Mouse (Mus musculus): Measurements from ENCODE around the gene Slc41a2. TPM values are rescaled to one million over a fixed set of nuclear protein-coding genes. Genes with fewer than 3 reads are reported as not detected.

Slc41a2 gene
- polyA plus RNA-seq, 1 experiment from 2014 or later = 0.90 TPM

DNA sequence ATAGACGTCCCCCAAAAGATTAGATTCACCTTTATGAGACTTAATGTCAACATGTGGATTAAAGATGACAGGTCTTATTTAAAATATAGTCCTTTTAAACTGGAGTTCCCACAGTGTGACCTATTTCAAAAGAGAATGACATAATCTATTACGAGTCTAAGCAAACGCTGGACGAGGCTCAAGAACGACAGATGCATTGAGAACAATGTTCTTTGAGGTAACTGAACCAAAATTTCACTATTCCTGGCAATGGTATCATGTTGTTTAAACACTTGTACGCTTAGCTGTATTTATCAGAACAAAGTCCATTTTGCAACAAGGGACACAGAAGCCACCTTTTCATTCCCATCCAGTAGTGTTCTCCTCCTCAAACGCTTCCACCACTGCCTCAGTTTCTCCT, 27.3 kb downstream of the Slc41a2 start:
- Histone ChIP-seq H3K4me3 (ENCODE audit: low read depth, low read length) (no peak overlapping the region), H3K9me3 (ENCODE audit: control insufficient read depth, low read length) (no peaks in the 10 kb centered on the region), H3K4me2 (replicated peaks; ENCODE audit: low read depth, low read length) (no peak overlapping the region), H3K4me1 (replicated peaks; ENCODE audit: control insufficient read depth, insufficient read depth, low read length) (no peaks in the 10 kb centered on the region), H3K36me3 (ENCODE audit: control insufficient read depth, insufficient read depth, low read length) (no peaks in the 10 kb centered on the region), H3K9ac (ENCODE audit: low read depth, low read length) (no peak overlapping the region), H3K27me3 (ENCODE audit: control insufficient read depth, insufficient read depth, low read length) (no peaks in the 10 kb centered on the region), H3K27ac (ENCODE audit: low read depth, low read length) (no peak overlapping the region)
- WGBS = 90% methylated on average over 7 of the region's 7 CpGs
- DNase-seq (ENCODE audit: low spot score) (no peak), ATAC-seq (ENCODE audit: low FRiP score) (no peak)

DNA sequence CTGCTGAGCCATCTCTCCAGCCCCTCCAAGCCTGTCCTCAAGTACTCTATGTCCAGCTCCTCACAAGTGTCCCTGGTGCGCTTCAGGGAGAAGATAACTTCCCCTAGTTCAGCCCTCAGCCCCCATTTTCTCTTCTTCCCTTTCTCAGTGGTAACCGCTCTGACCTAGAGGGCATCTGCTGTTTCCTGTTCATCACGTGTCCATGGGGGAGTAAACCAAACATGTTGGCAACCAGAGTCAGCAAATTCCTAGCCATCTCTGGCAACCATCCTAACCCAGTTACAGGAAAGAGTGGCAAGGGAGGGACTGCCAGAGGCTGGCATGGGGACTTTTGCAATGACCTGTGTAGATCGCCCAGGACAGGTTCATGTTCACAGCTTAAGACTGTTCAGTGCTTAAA, 36.0 kb downstream of the Slc41a2 start:
- Histone ChIP-seq H3K36me3 (ENCODE audit: control insufficient read depth, insufficient read depth, low read length) (no peaks in the 10 kb centered on the region), H3K9me3 (ENCODE audit: control insufficient read depth, low read length) (no peaks in the 10 kb centered on the region), H3K9ac (ENCODE audit: low read depth, low read length) (no peak overlapping the region), H3K4me3 (ENCODE audit: low read depth, low read length) (no peak overlapping the region), H3K4me1 (replicated peaks; ENCODE audit: control insufficient read depth, insufficient read depth, low read length) (no peaks in the 10 kb centered on the region), H3K27ac (ENCODE audit: low read depth, low read length) (no peak overlapping the region), H3K4me2 (replicated peaks; ENCODE audit: low read depth, low read length) (no peak overlapping the region), H3K27me3 (ENCODE audit: control insufficient read depth, insufficient read depth, low read length) (no peaks in the 10 kb centered on the region)
- 79% methylated on average over 4 of the region's 4 CpGs for WGBS
- DNase-seq (ENCODE audit: low spot score) (no peak), ATAC-seq (ENCODE audit: low FRiP score) (no peak)

DNA sequence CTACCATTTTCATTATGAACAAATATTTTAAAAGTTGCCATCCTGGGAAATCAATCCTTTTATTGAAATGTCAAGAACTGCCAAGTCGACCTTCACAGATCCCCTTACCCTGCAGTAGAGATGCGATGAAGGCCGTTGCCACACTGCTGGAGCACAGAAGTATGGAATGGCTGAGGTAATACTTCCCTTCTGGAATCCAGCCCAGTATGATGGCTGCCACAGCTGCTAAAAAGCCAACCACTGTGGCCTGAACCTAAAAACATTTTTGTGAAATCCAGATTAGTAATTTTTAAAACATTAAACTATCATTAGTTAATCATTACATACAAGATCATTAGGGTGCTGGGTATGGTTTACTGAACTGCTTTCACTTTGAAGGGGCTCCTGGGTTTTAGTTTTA, 36.6 kb downstream of the Slc41a2 start:
- Histone ChIP-seq H3K9me3 (ENCODE audit: control insufficient read depth, low read length) (no peaks in the 10 kb centered on the region), H3K4me2 (replicated peaks; ENCODE audit: low read depth, low read length) (no peak overlapping the region), H3K4me3 (ENCODE audit: low read depth, low read length) (no peak overlapping the region), H3K27ac (ENCODE audit: low read depth, low read length) (no peak overlapping the region), H3K36me3 (ENCODE audit: control insufficient read depth, insufficient read depth, low read length) (no peaks in the 10 kb centered on the region), H3K27me3 (ENCODE audit: control insufficient read depth, insufficient read depth, low read length) (no peaks in the 10 kb centered on the region), H3K9ac (ENCODE audit: low read depth, low read length) (no peak overlapping the region), H3K4me1 (replicated peaks; ENCODE audit: control insufficient read depth, insufficient read depth, low read length) (no peaks in the 10 kb centered on the region)
- WGBS = 87% methylated on average over 3 of the region's 3 CpGs
- ATAC-seq (ENCODE audit: low FRiP score) (no peak), DNase-seq (ENCODE audit: low spot score) (no peak)

DNA sequence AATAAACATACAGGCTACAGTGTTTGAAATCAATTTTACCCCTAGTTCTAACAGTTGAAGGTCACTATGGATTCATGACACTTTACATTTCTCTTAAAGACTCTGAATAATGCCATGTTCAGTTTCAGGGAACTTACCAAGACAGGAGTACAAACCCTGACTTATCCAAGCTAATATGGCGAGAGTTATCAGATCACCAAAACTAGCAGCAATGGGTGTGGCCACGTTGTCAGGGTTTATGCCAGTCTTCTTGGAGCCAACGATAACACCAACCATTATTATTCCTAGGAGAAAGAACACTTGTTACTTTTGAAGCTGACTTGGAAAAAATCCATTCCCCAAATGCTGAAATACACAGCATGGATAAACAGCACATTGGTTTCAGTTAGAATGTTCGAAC, 40.7 kb downstream of the Slc41a2 start:
- Histone ChIP-seq H3K27me3 (ENCODE audit: control insufficient read depth, insufficient read depth, low read length) (no peaks in the 10 kb centered on the region), H3K36me3 (ENCODE audit: control insufficient read depth, insufficient read depth, low read length) (no peaks in the 10 kb centered on the region), H3K27ac (ENCODE audit: low read depth, low read length) (no peak overlapping the region), H3K4me3 (ENCODE audit: low read depth, low read length) (no peak overlapping the region), H3K4me1 (replicated peaks; ENCODE audit: control insufficient read depth, insufficient read depth, low read length) (no peaks in the 10 kb centered on the region), H3K4me2 (replicated peaks; ENCODE audit: low read depth, low read length) (no peak overlapping the region), H3K9me3 (ENCODE audit: control insufficient read depth, low read length) (no peaks in the 10 kb centered on the region), H3K9ac (ENCODE audit: low read depth, low read length) (no peak overlapping the region)
- no peak for ATAC-seq (ENCODE audit: low FRiP score)
- 84% methylated on average over 4 of the region's 4 CpGs for WGBS
- no peak for DNase-seq (ENCODE audit: low spot score)

DNA sequence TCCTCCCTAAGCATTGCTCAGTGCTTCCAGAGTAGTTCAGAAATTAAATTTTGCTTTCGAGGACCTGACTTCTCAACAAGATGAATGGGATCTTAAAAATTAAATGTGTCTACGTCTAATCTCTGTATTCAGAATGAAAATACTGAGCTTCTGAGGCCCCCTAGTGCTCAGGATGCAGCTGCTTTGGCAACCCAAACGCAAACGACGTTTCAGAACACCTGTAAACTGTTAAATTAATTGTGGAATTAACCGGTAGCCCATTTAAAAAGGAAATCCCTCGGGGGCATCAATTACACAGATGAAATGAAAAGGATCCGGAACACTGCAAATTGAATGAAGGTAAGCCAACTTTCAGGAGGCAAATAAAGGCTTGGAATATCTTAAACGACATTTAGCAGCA, 42.9 kb downstream of the Slc41a2 start:
- H3K36me3 ChIP-seq (ENCODE audit: control insufficient read depth, insufficient read depth, low read length) = no peaks in the 10 kb centered on the region
- ATAC-seq (ENCODE audit: low FRiP score) = no peak
- H3K27ac ChIP-seq (ENCODE audit: low read depth, low read length) = no peak overlapping the region
- DNase-seq (ENCODE audit: low spot score) = peak; percentile 12
- 61% methylated on average over 9 of the region's 9 CpGs for WGBS
- H3K4me1 ChIP-seq (replicated peaks; ENCODE audit: control insufficient read depth, insufficient read depth, low read length) = no peaks in the 10 kb centered on the region
- H3K9me3 ChIP-seq (ENCODE audit: control insufficient read depth, low read length) = no peaks in the 10 kb centered on the region
- H3K9ac ChIP-seq (ENCODE audit: low read depth, low read length) = no peak overlapping the region
- no peak overlapping the region for H3K4me3 ChIP-seq (ENCODE audit: low read depth, low read length)
- H3K4me2 ChIP-seq (replicated peaks; ENCODE audit: low read depth, low read length) = no peak overlapping the region
- H3K27me3 ChIP-seq (ENCODE audit: control insufficient read depth, insufficient read depth, low read length) = no peaks in the 10 kb centered on the region

DNA sequence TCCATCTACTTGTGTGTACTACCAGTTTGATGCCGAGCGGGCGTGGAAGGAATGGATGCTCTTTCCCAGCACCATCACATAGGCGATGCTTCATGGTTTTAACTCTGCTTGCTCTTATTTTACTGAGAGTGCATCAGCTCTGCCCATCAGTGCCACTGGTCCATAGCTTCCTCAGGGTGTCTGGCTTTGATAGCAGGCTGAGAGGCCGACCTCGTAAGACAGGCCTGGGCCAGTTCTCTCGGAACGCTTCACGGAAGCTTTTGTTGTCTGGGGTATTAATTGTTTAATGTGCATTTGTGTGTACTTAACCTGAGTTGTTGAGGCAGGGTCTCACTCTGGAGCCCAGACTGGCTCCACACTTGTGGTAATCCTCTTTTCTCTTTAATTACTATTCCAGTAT, 44.3 kb downstream of the Slc41a2 start:
- H3K4me2 ChIP-seq (replicated peaks; ENCODE audit: low read depth, low read length) = no peak overlapping the region
- H3K4me1 ChIP-seq (replicated peaks; ENCODE audit: control insufficient read depth, insufficient read depth, low read length) = no peaks in the 10 kb centered on the region
- no peak overlapping the region for H3K4me3 ChIP-seq (ENCODE audit: low read depth, low read length)
- ATAC-seq (ENCODE audit: low FRiP score) (no peak), DNase-seq (ENCODE audit: low spot score) (no peak)
- no peak overlapping the region for H3K27ac ChIP-seq (ENCODE audit: low read depth, low read length)
- H3K36me3 ChIP-seq (ENCODE audit: control insufficient read depth, insufficient read depth, low read length) = no peaks in the 10 kb centered on the region
- no peaks in the 10 kb centered on the region for H3K27me3 ChIP-seq (ENCODE audit: control insufficient read depth, insufficient read depth, low read length)
- no peaks in the 10 kb centered on the region for H3K9me3 ChIP-seq (ENCODE audit: control insufficient read depth, low read length)
- no peak overlapping the region for H3K9ac ChIP-seq (ENCODE audit: low read depth, low read length)
- WGBS = 86% methylated on average over 9 of the region's 9 CpGs

DNA sequence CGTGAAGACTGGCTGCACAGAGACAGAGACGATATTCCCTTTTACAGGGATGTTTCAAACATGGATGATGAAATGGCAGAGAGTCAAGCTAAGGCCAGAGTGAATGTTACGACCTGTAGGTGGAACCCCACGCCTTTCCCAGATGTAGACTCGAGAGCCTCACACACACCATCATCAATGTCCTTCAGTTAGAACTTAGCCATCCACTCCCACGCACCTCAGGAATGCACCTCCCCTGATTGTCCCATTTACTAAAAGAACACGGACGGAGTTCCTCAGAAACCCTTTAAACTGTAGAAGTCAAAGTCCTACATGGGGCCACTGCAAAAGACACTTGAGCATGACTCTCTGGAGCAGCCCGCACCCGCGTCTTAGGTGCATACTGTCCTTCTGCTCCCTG, 46.0 kb downstream of the Slc41a2 start:
- Histone ChIP-seq H3K9ac (ENCODE audit: low read depth, low read length) (no peak overlapping the region), H3K36me3 (ENCODE audit: control insufficient read depth, insufficient read depth, low read length) (no peaks in the 10 kb centered on the region), H3K9me3 (ENCODE audit: control insufficient read depth, low read length) (no peaks in the 10 kb centered on the region), H3K4me3 (ENCODE audit: low read depth, low read length) (no peak overlapping the region), H3K27me3 (ENCODE audit: control insufficient read depth, insufficient read depth, low read length) (no peaks in the 10 kb centered on the region), H3K4me1 (replicated peaks; ENCODE audit: control insufficient read depth, insufficient read depth, low read length) (no peaks in the 10 kb centered on the region), H3K27ac (ENCODE audit: low read depth, low read length) (no peak overlapping the region), H3K4me2 (replicated peaks; ENCODE audit: low read depth, low read length) (no peak overlapping the region)
- DNase-seq (ENCODE audit: low spot score) (no peak), ATAC-seq (ENCODE audit: low FRiP score) (no peak)
- 91% methylated on average over 11 of the region's 11 CpGs for WGBS

DNA sequence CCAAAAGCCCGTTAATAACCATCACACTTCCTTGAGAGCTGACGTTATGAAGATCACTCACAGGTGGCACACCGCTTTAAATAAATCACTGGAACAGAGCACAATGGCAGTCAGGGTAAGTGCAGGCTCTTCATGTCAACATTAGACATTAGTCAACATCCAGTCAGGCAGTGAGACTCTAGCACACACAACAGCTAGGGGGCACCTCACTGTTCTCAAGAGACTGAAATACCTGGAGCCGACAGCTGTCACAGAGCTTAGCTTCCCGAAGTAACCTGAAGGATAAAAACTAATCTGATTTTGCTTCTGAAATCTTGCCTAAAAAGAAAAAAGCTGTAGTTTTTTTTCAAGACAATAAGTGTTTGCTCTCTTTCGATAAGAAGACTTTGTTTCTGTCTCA, 49.9 kb downstream of the Slc41a2 start:
- no peak overlapping the region for H3K27ac ChIP-seq (ENCODE audit: low read depth, low read length)
- H3K4me1 ChIP-seq (replicated peaks; ENCODE audit: control insufficient read depth, insufficient read depth, low read length) = no peaks in the 10 kb centered on the region
- DNase-seq (ENCODE audit: low spot score) (no peak), ATAC-seq (ENCODE audit: low FRiP score) (no peak)
- WGBS = 85% methylated on average over 6 of the region's 6 CpGs
- no peaks in the 10 kb centered on the region for H3K27me3 ChIP-seq (ENCODE audit: control insufficient read depth, insufficient read depth, low read length)
- H3K4me2 ChIP-seq (replicated peaks; ENCODE audit: low read depth, low read length) = no peak overlapping the region
- no peak overlapping the region for H3K4me3 ChIP-seq (ENCODE audit: low read depth, low read length)
- no peaks in the 10 kb centered on the region for H3K9me3 ChIP-seq (ENCODE audit: control insufficient read depth, low read length)
- H3K9ac ChIP-seq (ENCODE audit: low read depth, low read length) = no peak overlapping the region
- H3K36me3 ChIP-seq (ENCODE audit: control insufficient read depth, insufficient read depth, low read length) = no peaks in the 10 kb centered on the region

DNA sequence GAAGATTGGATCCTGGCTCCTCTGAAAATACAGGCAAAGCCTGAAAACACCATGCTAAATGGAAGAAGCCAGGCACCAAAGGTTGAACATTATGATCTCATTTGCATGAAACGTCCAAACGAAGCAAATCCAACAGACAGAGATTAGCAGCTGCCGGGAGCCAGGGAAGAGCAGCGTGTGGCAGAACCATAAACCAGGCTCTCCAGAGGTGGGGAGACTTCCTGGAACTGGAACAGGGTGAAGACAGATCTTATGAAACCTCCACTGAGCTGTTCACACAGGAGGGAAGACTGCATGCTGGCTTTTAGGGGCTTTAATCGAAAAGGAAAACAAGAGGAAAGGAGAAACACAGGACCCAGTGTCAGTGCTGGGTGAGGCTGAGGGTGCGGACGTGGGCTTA, 51.3 kb downstream of the Slc41a2 start:
- Histone ChIP-seq H3K4me1 (replicated peaks; ENCODE audit: control insufficient read depth, insufficient read depth, low read length) (no peaks in the 10 kb centered on the region), H3K9ac (ENCODE audit: low read depth, low read length) (no peak overlapping the region), H3K27me3 (ENCODE audit: control insufficient read depth, insufficient read depth, low read length) (no peaks in the 10 kb centered on the region), H3K27ac (ENCODE audit: low read depth, low read length) (no peak overlapping the region), H3K36me3 (ENCODE audit: control insufficient read depth, insufficient read depth, low read length) (no peaks in the 10 kb centered on the region), H3K4me2 (replicated peaks; ENCODE audit: low read depth, low read length) (no peak overlapping the region), H3K9me3 (ENCODE audit: control insufficient read depth, low read length) (no peaks in the 10 kb centered on the region), H3K4me3 (ENCODE audit: low read depth, low read length) (no peak overlapping the region)
- 70% methylated on average over 7 of the region's 7 CpGs for WGBS
- ATAC-seq (ENCODE audit: low FRiP score) = no peak
- DNase-seq (ENCODE audit: low spot score) = no peak
